Mouse (Mus musculus): ENCODE data around the gene Pax9.

The Pax9 gene

DNA sequence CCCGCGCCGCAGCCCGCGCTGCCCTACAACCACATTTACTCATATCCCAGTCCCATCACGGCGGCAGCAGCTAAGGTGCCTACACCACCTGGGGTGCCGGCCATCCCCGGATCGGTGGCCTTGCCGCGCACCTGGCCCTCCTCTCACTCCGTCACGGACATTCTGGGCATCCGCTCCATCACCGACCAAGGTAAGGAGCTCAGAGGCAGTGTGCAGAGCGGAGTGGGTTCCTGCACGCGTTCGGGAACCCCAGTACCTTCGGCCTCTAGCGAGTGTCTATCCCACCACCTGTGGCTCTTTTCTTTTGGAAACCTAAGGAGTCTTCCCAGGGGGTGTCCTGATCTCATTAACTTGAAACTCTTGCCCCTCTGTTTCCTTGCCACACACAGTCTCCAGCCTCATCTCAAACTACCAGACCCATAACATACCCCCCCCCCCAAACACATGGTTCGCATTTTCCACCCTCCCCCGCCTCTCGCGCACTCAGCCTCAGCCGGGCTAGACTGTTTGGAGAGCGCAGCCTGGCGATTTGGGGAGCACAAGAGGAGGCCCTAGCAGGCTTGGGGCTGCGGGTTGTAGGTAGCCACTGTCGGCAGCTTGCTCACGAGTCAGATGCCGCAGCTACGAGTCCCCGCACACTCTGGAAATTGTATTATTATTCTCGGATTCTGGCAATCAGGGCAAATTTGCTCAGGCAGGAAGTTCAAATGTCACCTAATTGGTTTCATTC, 5.6 kb downstream of the Pax9 start:
- no peak for DNase-seq (ENCODE audit: low spot score)

GRCm38 (mm10) chr12:56697785-56698184, 6.2 kb downstream of the Pax9 start:
- no peak for DNase-seq (ENCODE audit: low spot score)

DNA sequence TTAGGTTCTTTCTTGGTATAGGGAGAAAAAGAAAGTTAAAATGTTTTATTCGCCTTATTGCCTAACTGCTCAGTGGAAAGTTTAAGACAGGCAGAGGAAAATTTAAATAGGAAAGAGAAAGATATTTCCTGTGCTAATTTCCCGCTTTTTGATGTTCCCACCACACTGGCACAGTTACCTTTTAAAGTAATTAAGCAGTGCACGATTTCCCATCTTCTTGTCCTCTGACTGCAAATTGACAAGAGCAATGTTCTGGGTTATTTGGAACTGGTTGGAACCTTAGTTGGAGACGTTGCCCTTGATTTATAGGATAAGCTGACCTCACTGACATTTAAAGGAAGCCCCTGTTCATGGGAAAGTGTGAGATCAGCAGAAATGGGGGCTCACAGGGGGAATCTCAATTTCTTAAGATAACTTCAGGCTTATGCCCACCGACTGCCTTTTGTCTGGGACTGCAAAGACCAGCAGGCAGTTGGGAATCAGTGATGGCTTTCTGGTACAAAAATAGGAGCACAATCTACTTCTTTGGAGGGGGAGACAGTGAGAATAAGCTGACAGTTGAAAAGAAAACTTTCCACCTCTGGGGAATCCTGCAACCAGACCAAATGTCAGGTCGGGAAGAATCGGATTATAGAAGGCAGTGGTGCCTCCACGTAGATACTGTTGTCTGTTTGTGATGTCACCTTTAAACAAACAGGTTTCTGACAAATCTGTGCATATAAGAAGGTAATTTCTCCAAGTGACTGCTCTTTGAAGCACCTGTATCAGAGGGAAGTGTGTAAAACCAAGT, 6.8 kb downstream of the Pax9 start:
- DNase-seq (ENCODE audit: low spot score): no peak

DNA sequence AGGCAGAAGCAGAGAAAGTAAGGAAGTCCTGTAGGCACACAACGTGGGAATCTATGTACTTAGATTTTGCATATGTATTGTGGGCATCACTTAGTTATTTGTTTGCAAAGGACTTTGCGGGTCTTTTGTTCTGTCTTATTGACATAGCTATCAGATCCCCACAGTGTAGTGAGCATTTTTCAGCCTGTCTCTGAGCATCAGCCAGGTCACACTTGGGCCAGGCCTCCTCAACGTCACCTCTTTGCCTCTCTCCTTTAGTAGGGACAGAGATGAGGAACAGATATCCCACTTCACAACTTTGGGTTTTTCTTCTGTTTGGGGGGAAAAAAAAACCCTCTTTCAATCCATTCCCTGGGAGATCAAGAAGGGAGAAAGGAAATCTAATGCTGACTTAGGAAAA, 7.8 kb downstream of the Pax9 start:
- DNase-seq (ENCODE audit: low spot score): no peak

DNA sequence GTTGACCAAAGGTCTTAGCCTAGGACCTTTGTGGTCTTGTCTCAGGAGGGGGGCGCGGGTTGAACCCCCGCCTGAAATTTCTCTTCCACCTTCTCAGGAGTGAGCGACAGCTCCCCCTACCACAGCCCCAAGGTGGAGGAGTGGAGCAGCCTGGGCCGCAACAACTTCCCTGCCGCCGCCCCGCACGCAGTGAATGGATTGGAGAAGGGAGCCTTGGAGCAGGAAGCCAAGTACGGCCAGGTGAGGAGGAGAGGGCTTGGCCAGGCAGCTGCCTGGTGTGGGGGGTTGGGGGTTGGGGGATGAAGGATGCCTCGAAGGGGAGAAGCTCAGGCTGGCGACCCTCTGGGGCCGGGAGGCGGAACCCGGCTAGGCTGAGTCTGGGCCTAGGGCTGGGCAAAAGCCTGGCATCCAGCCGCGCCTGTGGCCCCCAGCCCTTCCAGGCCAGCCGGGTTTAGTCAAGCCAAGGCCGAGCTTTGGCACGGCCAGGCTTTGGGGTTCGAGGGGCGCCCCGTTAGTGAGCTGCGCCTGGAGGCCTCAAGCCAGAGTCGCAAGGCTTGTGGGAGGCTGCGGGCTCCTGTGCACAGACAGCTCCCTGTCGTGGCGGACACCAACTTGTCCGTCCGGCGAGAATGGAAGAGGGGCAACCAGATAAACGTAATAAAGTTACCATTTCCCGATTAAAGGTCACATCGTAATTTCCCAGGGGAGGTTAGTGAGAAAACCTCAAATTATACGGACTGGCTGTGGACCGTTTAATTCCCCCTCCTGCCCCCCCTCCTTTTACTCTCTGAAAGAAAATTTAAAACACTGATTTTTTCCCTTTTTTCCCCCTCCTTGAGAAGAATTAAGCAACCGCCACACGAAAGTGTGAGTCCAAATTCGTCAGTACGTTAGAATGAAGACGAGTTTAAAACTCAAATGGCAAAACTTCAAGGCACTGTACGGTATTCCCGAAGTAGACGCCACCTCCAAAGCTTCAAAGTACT, 8.6 kb downstream of the Pax9 start:
- no peak for DNase-seq (ENCODE audit: low spot score)

GRCm38 (mm10) chr12:56701004-56701403, 9.4 kb downstream of the Pax9 start:
- no peak for DNase-seq (ENCODE audit: low spot score)

DNA sequence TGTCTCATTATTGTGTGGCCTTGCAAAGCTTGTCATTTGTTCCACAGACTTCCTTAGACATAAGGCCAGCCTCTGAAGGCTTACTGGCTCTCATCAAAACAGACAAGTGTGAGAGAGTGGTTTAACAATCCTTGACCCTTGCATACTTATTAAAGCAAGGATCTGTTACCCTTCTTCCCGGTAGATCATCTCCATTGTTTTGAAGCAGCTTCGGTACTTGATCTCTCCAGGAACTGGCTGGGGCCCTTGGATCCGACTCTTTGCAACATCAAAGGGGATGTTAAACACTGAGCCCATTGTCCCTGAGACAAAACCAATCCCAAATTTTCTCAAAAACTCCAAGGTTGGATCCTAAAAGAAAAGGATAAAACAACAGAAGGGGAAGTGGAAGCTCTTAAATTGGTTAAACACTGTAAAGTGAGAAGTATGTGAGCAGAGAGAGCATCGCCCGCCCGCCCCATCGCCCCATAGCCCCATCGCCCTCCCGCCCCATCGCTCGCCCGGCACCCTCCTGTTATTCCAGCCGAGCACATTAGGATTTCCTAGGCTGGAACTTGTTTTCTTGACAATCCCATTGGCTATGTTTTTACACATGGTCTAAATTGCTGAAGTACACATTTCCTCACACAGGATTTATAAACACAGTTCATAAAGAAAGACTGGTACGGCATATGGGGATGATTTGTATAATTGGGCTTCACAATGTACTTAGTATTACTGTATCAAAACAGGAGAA, 26.6 kb downstream of the Pax9 start:
- no peak for DNase-seq (ENCODE audit: low spot score)

- DNase-seq (ENCODE audit: low spot score): no peak
Measured at GRCm38 (mm10) chr12:56718707-56719051, 27.1 kb downstream of the Pax9 start.

DNA sequence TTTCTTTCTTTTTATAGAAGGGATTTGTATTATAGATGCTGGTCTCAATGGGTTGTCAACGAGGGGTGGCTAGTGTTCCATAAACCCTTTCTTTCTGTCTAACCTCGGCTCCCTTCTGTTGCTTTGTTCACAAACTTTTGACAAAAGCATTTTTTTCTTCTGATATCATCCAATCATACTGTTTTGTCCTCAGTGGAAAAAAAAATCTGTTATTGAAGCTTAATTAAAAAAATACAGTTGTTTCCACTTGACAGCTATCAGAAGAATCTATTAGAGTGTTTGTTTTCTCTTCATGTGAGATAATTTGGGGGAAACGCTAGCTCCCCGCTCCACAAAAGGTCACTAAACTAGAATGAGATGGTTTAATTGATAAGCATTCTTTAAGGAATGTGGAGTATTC, 36.1 kb downstream of the Pax9 start:
- DNase-seq (ENCODE audit: low spot score): no peak

DNA sequence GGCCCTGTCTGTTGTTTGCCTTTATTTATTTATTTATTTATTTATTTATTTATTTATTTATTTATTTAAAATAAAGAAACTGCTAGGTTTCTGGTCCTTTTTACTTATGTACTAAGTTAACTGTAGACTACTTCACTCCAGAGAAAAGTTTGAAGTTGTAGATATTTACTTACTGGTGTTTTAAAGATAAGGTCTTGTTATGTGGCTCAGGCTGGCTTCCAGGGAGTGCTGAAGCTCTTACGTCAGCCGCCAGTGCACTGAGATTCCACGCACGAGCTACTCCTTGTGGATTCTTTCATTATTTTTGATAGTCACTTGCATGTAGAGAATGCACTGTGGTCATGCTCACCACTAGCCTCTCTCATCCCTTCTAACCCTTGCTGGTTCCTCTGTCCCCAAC, 45.5 kb downstream of the Pax9 start:
- no peak for DNase-seq (ENCODE audit: low spot score)

All from left cerebral cortex, adult 11 months (tissue).